Mouse (Mus musculus): Measurements from ENCODE around the gene Utrn.

Utrn gene

DNA sequence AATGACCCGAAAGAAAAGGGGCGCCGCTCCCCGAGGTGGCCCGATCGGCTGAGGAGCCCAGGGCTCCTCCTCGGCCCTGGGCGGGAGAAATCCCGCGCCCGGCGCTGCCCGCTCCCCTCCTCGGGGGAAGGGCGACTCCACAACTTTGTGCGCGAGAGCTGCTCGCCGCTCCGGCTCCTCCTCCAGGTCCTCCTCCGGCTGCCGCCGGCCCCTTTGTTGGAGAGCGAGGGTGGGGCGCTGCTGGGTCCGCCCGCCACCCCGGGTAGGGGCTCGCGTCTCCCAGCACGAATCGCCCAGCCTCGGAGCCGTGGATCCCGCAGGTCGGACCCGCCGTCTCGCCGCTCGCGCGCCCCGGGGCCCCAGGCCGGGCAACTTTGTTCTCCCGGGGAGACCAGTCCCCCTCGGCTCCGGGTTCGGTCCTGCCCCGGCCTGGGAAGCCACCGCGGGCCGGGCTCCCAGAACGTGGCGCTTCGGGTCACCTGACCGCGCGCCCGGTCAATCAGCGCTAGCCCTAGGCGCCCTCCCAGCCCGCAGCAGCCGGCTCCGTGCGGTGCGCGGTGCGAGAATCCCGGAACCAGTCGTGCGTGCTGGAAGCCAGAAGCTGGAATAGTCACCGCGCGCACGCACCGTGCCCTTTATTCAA, at the start of gene Utrn:
Utrn (minus strand) TSS at position 337 of the 643 bp plus-strand sequence.
- ATAC-seq (ENCODE audit: insufficient number of reproducible peaks, low FRiP score, low TSS enrichment), result peak; percentile 75

DNA sequence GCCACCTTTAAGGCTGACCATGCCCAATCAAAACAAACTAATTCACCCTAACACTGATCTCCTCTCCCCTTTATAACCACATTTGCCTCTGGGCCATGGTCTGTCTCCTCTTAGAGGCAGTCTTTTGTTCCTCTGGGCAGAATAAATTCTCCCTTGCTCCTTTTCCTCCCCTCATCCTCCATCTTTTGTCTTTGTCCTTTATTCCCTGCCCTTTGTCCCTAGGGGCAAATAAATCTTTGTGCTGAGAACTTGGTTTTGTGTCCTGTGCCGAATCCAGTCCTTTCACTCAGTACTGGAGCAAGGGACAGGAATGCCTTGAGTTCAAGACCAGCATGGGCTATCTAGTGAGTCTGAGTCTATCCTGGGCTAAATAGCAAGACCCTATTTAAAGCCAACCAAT, 48.5 kb upstream of the Utrn start:
- ATAC-seq (ENCODE audit: insufficient number of reproducible peaks, low FRiP score, low TSS enrichment), result no peak

DNA sequence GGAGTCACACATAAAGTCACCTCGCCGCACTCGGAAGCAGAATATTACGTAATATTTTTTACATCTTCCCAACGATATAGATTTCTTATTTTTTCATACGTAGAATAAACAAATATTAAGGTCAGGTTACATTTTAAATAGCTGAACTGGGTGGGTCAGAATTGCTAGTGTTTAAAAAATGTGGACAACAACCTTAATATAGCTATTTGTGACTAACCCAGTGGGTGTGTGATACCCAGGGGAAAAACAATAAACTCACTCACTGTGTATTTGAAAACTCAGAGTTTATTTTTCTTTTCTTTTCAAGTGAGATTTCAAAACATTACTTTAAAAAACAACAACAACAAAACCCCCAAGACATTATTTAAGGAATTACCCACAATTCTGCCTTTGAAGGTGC, 47.2 kb upstream of the Utrn start:
- ATAC-seq (ENCODE audit: insufficient number of reproducible peaks, low FRiP score, low TSS enrichment), result no peak

GRCm38 (mm10) chr10:12915826-12916225, 46.7 kb upstream of the Utrn start:
- no peak for ATAC-seq (ENCODE audit: insufficient number of reproducible peaks, low FRiP score, low TSS enrichment)

DNA sequence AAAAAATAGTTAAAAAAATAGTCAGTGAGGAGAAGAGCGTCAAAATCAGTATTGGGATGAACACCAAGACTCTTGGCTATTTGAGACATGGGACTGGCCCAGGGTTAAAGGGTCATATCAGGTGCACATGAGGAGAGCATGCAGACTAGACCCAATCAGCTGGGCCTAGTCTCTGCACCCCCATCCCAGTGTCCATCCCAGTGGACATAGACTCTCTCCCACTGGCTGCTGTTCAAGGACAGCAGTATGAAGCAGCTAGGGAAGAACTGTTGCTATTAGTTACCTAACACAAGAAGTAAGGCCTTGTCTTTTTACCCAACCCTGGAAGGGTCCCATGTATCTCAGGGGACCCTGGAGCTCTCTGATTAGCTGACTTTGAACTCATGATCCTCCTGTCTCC, 45.0 kb upstream of the Utrn start:
- no peak for ATAC-seq (ENCODE audit: insufficient number of reproducible peaks, low FRiP score, low TSS enrichment)

- no peak for ATAC-seq (ENCODE audit: insufficient number of reproducible peaks, low FRiP score, low TSS enrichment)
These were observed 42.9 kb upstream of the Utrn start for GRCm38 (mm10) chr10:12911981-12912530.

DNA sequence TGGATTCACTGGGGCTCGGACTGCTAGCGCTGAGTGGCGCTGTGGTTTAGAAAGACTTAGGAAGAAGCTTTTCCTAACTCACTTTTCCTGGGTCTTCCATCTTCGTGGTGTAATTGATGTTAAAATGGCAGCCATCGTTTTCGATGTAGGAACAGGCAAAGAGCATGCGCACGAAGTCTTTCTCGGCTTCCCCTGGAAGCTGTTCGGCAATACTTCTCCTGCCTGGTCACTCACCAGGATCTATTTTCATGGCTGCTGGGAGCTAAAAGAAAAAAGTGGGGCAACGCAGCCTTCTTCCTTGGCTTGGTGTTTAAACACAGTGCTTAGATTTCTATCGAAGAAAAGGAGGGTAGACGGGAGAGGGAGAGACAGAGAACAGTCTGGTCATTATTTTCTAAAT, 42.3 kb upstream of the Utrn start:
- no peak for ATAC-seq (ENCODE audit: insufficient number of reproducible peaks, low FRiP score, low TSS enrichment)

DNA sequence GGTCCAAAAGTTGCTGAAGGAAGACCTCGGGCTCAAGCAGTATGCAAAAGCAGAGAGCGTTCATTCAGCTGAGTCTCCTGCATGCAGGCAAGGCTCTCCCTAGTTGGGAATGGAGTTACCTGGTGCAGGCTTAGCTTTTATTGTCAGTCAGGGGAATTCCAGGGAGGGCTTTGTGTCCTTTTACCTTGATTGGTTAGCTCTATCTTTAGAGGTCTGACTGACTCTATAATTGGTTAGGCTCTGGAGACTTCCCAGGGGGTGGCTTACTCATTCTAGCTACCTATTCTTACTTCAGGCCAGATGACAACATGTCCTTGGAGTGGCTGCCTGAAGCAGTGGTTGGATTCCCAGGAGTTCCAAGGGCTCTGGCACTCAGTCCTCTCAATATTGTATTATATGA, 40.7 kb upstream of the Utrn start:
- no peak for ATAC-seq (ENCODE audit: insufficient number of reproducible peaks, low FRiP score, low TSS enrichment)

GRCm38 (mm10) chr10:12909179-12909578, 40.0 kb upstream of the Utrn start:
- no peak for ATAC-seq (ENCODE audit: insufficient number of reproducible peaks, low FRiP score, low TSS enrichment)

GRCm38 (mm10) chr10:12904140-12904528, 35.0 kb upstream of the Utrn start:
- no peak for ATAC-seq (ENCODE audit: insufficient number of reproducible peaks, low FRiP score, low TSS enrichment)

DNA sequence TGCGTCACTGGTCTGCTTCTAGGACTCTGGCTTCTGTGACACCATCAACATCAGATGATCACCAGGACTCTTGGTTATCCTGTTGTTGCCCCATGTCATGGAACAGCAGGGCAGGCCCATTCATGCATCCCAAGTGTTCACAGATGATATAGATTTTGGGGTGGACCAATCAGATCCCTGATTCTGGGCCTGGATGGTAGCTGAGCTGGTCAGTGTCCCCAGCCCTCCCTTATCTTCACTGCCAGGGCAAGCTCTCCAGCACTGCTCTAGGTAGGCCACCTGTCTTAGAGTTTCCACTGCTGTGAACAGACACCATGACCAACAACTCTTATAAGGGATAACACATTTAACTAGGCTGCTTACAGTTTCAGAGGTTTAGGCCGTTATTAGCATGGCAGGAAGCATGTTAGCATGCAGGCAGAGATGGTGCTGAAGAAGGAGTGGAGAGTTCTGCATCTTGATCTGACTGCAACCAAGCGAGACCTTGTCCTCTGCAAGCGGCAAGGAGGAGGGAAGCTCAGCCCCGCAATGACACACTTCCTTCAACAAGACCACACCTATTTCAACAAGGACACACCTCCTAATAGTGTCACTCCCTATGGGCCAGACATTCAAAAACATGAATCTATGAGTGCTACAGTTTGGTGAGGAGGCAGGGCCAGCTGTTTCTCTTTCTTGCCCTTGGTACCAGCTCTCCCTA, 34.4 kb upstream of the Utrn start:
- no peak for ATAC-seq (ENCODE audit: insufficient number of reproducible peaks, low FRiP score, low TSS enrichment)

GRCm38 (mm10) chr10:12899901-12900300, 30.7 kb upstream of the Utrn start:
- ATAC-seq (ENCODE audit: insufficient number of reproducible peaks, low FRiP score, low TSS enrichment), result no peak

DNA sequence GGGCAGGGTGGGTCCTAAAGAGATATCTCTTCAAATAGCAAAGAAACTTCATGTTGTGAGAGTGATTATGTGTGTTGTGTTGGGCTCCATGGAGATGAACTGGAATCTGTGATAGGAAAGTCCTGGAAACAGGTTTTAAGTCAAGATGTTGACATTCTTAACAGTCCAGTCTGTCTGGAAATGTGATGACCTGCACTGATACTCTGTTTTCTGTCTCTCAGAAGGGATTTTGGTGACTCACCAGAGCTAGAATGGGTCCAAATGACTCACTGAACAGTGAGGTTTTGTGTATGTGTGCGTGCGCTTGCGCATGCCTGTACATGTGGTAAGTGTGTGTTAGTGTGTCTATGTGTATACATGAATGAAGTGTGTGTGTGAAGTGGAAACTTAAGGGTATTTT, 24.2 kb upstream of the Utrn start:
- no peak for ATAC-seq (ENCODE audit: insufficient number of reproducible peaks, low FRiP score, low TSS enrichment)

GRCm38 (mm10) chr10:12888373-12888772, 19.2 kb upstream of the Utrn start:
- ATAC-seq (ENCODE audit: insufficient number of reproducible peaks, low FRiP score, low TSS enrichment), result no peak

- ATAC-seq (ENCODE audit: insufficient number of reproducible peaks, low FRiP score, low TSS enrichment), result no peak
These were observed 18.6 kb upstream of the Utrn start for GRCm38 (mm10) chr10:12887792-12888191.

GRCm38 (mm10) chr10:12884308-12884948, 15.3 kb upstream of the Utrn start:
- ATAC-seq (ENCODE audit: insufficient number of reproducible peaks, low FRiP score, low TSS enrichment), result no peak

DNA sequence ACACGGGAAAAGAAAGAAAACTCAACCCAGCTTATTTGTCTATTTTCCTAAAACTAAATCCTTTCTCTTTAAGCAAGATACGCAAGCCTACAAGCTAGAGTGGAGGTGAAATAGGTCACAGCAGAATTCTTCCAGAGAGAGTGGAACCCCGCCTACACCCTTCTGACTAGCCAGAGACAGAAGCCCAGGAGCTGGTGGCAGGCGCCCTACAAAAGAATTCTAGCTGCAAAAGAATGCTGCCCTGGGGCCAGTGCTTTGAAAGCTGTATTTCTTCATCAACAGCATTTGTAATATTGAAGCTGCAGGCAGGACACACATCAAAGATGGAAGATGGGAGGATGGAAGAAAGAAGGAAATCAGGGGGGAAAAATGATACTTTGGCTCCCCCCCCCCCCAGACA, 12.7 kb upstream of the Utrn start:
- ATAC-seq (ENCODE audit: insufficient number of reproducible peaks, low FRiP score, low TSS enrichment), result no peak

DNA sequence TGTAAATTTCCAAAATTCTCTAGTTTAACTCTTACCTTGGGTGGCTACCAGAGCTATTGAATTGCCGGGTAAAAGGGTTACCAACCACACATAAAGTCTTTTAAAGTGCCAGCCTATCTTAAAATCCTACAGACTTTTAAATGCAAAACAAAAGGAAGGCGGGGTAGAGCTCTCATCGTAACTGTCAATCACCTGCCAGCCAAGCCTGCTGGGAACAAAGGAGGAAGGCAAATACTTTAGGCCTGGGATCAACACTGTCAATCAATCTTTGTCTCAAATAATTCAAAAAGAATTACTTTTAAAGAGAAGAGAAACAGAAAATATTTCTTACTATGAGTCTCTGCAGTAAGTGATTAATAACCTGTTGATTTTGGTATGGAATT, 10.1 kb upstream of the Utrn start:
- ATAC-seq (ENCODE audit: insufficient number of reproducible peaks, low FRiP score, low TSS enrichment), result no peak

- ATAC-seq (ENCODE audit: insufficient number of reproducible peaks, low FRiP score, low TSS enrichment), result no peak
These were observed 9.6 kb upstream of the Utrn start for GRCm38 (mm10) chr10:12878661-12879312.

GRCm38 (mm10) chr10:12876426-12876825, 7.3 kb upstream of the Utrn start:
- ATAC-seq (ENCODE audit: insufficient number of reproducible peaks, low FRiP score, low TSS enrichment), result no peak

DNA sequence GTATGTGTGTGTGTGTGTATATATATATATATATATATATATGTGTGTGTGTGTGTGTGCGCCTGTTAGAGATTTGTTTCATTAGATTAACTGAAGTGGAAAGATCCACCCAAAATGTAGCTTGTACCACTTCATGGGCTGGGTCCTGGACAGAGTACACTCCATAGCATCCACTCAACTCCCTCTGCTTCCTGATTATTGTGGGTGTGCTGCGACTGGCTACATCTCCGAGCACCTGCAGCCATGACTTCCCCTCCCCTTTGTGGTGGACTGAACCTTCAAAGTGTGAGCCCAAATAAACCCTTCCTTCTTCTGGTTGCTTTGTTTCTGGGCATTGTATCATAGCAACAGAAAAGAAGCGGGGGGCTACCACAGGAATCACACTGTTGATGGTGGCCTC, 6.2 kb upstream of the Utrn start:
- no peak for ATAC-seq (ENCODE audit: insufficient number of reproducible peaks, low FRiP score, low TSS enrichment)

All from cerebellum, adult (tissue).